Mouse (Mus musculus): ENCODE results near the gene Kcnj12.

- TF ChIP-seq CTCF (IDR thresholded peaks at IDR 0.05; ENCODE audit: control insufficient read depth, insufficient read depth, low read length) (no peak), POLR2A (IDR thresholded peaks at IDR 0.05; ENCODE audit: borderline replicate concordance, control insufficient read depth, low read depth, low read length) (no peak)
Observed at GRCm38 (mm10) chr11:61068866-61069265, 46.5 kb downstream of the Kcnj12 start.

Measured in bone marrow, adult 2 months (tissue).